ENCODE assay signal across 25 mouse cellular contexts in genomic region chr17:64788301-64788700, GRCm38 (mm10). TPM values are rescaled to one million over a fixed set of nuclear protein-coding genes. Genes with fewer than 3 reads are reported as not detected.
"Had no signal": no experiment of that assay in that cellular context is flagged by ENCODE, and none has a peak within 500 bp of the region (broad histone marks: within the 10 kb centered on the region; RNA-seq: fewer than 3 reads in every experiment).

No protein-coding gene starts in this region.

- DNase-seq: gastrocnemius, postnatal 14 days; gastrocnemius, postnatal 36 days; heart, adult 2 months; heart, postnatal 14 days; heart, postnatal 36 days; kidney, adult 11 months; kidney, adult 2 months; kidney, adult 9 months; kidney, postnatal 14 days; kidney, postnatal 36 days; layer of hippocampus, adult 9-11 months; layer of hippocampus, postnatal 36 days; left cerebral cortex, postnatal 4 days had no signal

RNA-seq across cellular contexts. Expression of gene 4930583I09Rik, which starts 47.6 kb away (rescaled TPM):
- total RNA-seq: gastrocnemius, adult 18-20 months; gastrocnemius, adult 8-10 months; gastrocnemius, postnatal 14 days; gastrocnemius, postnatal 36 days; heart, adult 2 months; heart, postnatal 14 days; heart, postnatal 36 days; hematopoietic stem cell, adult 5-6 weeks; hindbrain, postnatal 0 days; layer of hippocampus, adult 18-20 months; layer of hippocampus, adult 8-10 months; layer of hippocampus, postnatal 14 days; layer of hippocampus, postnatal 36 days; left cerebral cortex, adult 18-20 months; left cerebral cortex, adult 8-10 months; left cerebral cortex, postnatal 10 days; left cerebral cortex, postnatal 25 days; left cerebral cortex, postnatal 4 days; liver, adult 2 months had no signal
